In genomic region chr7:119670925-119671324, GRCm38 (mm10) we compare ENCODE assay signal across 11 mouse cellular contexts. TPM values are rescaled to one million over a fixed set of nuclear protein-coding genes. Genes with fewer than 3 reads are reported as not detected.
DNase-seq lines count a peak whose midpoint lies in the region; ATAC-seq and TF ChIP-seq lines count a peak whose summit lies in the region.
"Had no signal": no experiment of that assay in that cellular context is flagged by ENCODE, and none has a peak within 500 bp of the region (broad histone marks: within the 10 kb centered on the region; RNA-seq: fewer than 3 reads in every experiment).

No protein-coding gene starts in this region.

- H3K27me3 ChIP-seq in E14TG2a.4 (ENCODE audit: insufficient read depth, low read length) = no peaks in the 10 kb centered on the region
- H3K27me3 ChIP-seq in forebrain, embryonic 10.5 days (ENCODE audit: poor library complexity, severe bottlenecking) = no peaks in the 10 kb centered on the region
- H3K27me3 ChIP-seq: midbrain, embryonic 12.5 days had no signal

- H3K4me3 ChIP-seq in E14TG2a.4 (replicated peaks; ENCODE audit: low read length) = no peak overlapping the region
- no peak overlapping the region for H3K4me3 ChIP-seq in forebrain, embryonic 10.5 days
- H3K4me3 ChIP-seq: midbrain, embryonic 12.5 days had no signal

- peak; percentile 38 for TF ChIP-seq CTCF in E14TG2a.4 (conservative IDR thresholded peaks at IDR 0.05; ENCODE audit: low read length)

- ATAC-seq in CD4-positive, CD25-positive, alpha-beta regulatory T cell, adult 4 months = no peak

- 0 out of 2 replicates have a peak, but pooled peaks cover 5% of the 10 kb centered on the region for H3K4me1 ChIP-seq in E14TG2a.4 (replicated peaks; ENCODE audit: low read depth, low read length)
- peaks cover 3% of the 10 kb centered on the region; the same call in 1 of the 2 replicates for H3K4me1 ChIP-seq in forebrain, embryonic 10.5 days
- H3K4me1 ChIP-seq: midbrain, embryonic 12.5 days had no signal

- peak; percentile 7 for DNase-seq in CD4-positive, CD25-positive, alpha-beta regulatory T cell, adult 2 months (ENCODE audit: low read depth, low spot score)
- peak; percentile 13 to 38 for DNase-seq in left cerebral cortex, adult 18-20 months (ENCODE audit: low spot score in 2 of 2)
- DNase-seq in left cerebral cortex, postnatal 10 days (ENCODE audit: extremely low spot score in 1 of 2, low spot score in 2 of 2) = no peak
- peak; percentile 17 for DNase-seq in embryo, embryonic 11 days
- DNase-seq in forebrain, embryonic 10.5 days (ENCODE audit: extremely low spot score, low spot score) = no peak
- DNase-seq in T-cell, adult 2 months (ENCODE audit: low spot score) = no peak
- DNase-seq: cerebellum, adult 8-10 months had no signal

- no peaks in the 10 kb centered on the region for H3K36me3 ChIP-seq in E14TG2a.4 (ENCODE audit: insufficient read depth, low read length)
- H3K36me3 ChIP-seq in forebrain, embryonic 10.5 days (replicated peaks) = no peaks in the 10 kb centered on the region
- H3K36me3 ChIP-seq: midbrain, embryonic 12.5 days had no signal

- H3K9me3 ChIP-seq in E14TG2a.4 (ENCODE audit: low read length) = no peaks in the 10 kb centered on the region
- H3K9me3 ChIP-seq in forebrain, embryonic 10.5 days = no peaks in the 10 kb centered on the region
- H3K9me3 ChIP-seq: midbrain, embryonic 12.5 days had no signal

- no peak overlapping the region for H3K27ac ChIP-seq in forebrain, embryonic 10.5 days
- H3K27ac ChIP-seq: midbrain, embryonic 12.5 days had no signal

- intact Hi-C loops in left cerebral cortex, postnatal 10 days (cut with DNase I) = loop anchor here (10.0 kb wide), 2 partner anchors 534 to 654 kb away; partner anchors contain the start of genes Abca14, Abca15 and Crym

- WGBS in forebrain, embryonic 10.5 days = 48% methylated on average over 6 of the region's 6 CpGs

RNA-seq across cellular contexts. Expression of gene Acsm4, which starts 18.9 kb away (rescaled TPM):
- polyA plus RNA-seq in CD4-positive, CD25-positive, alpha-beta regulatory T cell, adult 4 months (2017; shearing (Covaris generic)) = not detected
- not detected for total RNA-seq in left cerebral cortex, adult 18-20 months (2021)
- not detected for total RNA-seq in left cerebral cortex, postnatal 10 days (2021)
- 0.14 and 0.19 TPM in 2 replicates for polyA plus RNA-seq in forebrain, embryonic 10.5 days (2016; fragmentation: Nextera tagmentation; extraction: Ambion mirVana)
- polyA plus RNA-seq: large intestine, adult 2 months; midbrain, embryonic 12.5 days had no signal

RNA-seq across cellular contexts. Expression of gene Thumpd1, which starts 49.7 kb away (rescaled TPM):
- polyA plus RNA-seq in CD4-positive, CD25-positive, alpha-beta regulatory T cell, adult 4 months (2017; shearing (Covaris generic)) = 10 to 100 TPM; 48.8 to 55.2 TPM
- total RNA-seq in left cerebral cortex, adult 18-20 months (2021) = 10 to 100 TPM; 48.3 to 50.7 TPM
- 10 to 100 TPM; 42.0 to 43.7 TPM for total RNA-seq in left cerebral cortex, postnatal 10 days (2021)
- 101 and 108 TPM in 2 replicates for polyA plus RNA-seq in forebrain, embryonic 10.5 days (2016; fragmentation: Nextera tagmentation; extraction: Ambion mirVana)

Comparison
In these comparisons a context has a peak if more than half of its experiments do, and no peak if none do; other contexts are left out.
1. DNase-seq: peak in CD4-positive, CD25-positive, alpha-beta regulatory T cell, adult 2 months (single experiment), left cerebral cortex, adult 18-20 months (2 of 2) and embryo, embryonic 11 days (single experiment); none in left cerebral cortex, postnatal 10 days (0 of 2), forebrain, embryonic 10.5 days (single experiment) and T-cell, adult 2 months (single experiment).